Mouse (Mus musculus): ENCODE results near the gene Gnas. TPM values are rescaled to one million over a fixed set of nuclear protein-coding genes. Genes with fewer than 3 reads are reported as not detected.

Gene Gnas
- polyA plus RNA-seq, 1 experiment = 1,078 TPM

- no peak overlapping the region for H3K4me3 ChIP-seq (ENCODE audit: insufficient read depth, poor library complexity, severe bottlenecking)
- H3ac ChIP-seq (ENCODE audit: control insufficient read depth, insufficient read length, low read depth) = no peak overlapping the region
- TF ChIP-seq CEBPB (IDR thresholded peaks at IDR 0.05; ENCODE audit: low read depth) (no peak), MYOG (IDR thresholded peaks at IDR 0.05; ENCODE audit: control insufficient read depth, extremely low read depth, insufficient read length) (no peak), CTCF (IDR thresholded peaks at IDR 0.05; ENCODE audit: control insufficient read depth, insufficient read depth, insufficient read length) (no peak), MAX (IDR thresholded peaks at IDR 0.05) (no peak), USF1 (IDR thresholded peaks at IDR 0.05; ENCODE audit: low read depth) (no peak), MYOD1 (IDR thresholded peaks at IDR 0.05; ENCODE audit: control insufficient read depth, insufficient read length, low read depth) (no peak), FOSL1 (IDR thresholded peaks at IDR 0.05; ENCODE audit: insufficient read depth, low read length, poor library complexity, severe bottlenecking) (no peak)
- H3K36me3 ChIP-seq (ENCODE audit: control insufficient read depth, insufficient read depth) = peaks cover 9% of the 10 kb centered on the region
- H3K27me3 ChIP-seq (ENCODE audit: control insufficient read depth, insufficient read depth, insufficient read length) = peaks cover 3% of the 10 kb centered on the region
- H3K79me2 ChIP-seq (ENCODE audit: control insufficient read depth, insufficient read depth) = peaks cover 54% of the 10 kb centered on the region
- peaks cover 34% of the 10 kb centered on the region for H3K79me3 ChIP-seq (ENCODE audit: low read depth)
Measured at GRCm38 (mm10) chr2:174285921-174286470, 1.9 kb downstream of the Gnas start.

- no peak overlapping the region for H3K4me3 ChIP-seq (ENCODE audit: insufficient read depth, poor library complexity, severe bottlenecking)
- H3ac ChIP-seq (ENCODE audit: control insufficient read depth, insufficient read length, low read depth) = no peak overlapping the region
- peaks cover 9% of the 10 kb centered on the region for H3K36me3 ChIP-seq (ENCODE audit: control insufficient read depth, insufficient read depth)
- H3K79me3 ChIP-seq (ENCODE audit: low read depth) = peaks cover 50% of the 10 kb centered on the region
- no peak for TF ChIP-seq MYOD1 (IDR thresholded peaks at IDR 0.05; ENCODE audit: control insufficient read depth, insufficient read length, low read depth)
- no peak for TF ChIP-seq MYOG (IDR thresholded peaks at IDR 0.05; ENCODE audit: control insufficient read depth, extremely low read depth, insufficient read length)
- no peak for TF ChIP-seq MAX (IDR thresholded peaks at IDR 0.05)
- TF ChIP-seq CEBPB (IDR thresholded peaks at IDR 0.05; ENCODE audit: low read depth) = no peak
- no peak for TF ChIP-seq USF1 (IDR thresholded peaks at IDR 0.05; ENCODE audit: low read depth)
- TF ChIP-seq FOSL1 (IDR thresholded peaks at IDR 0.05; ENCODE audit: insufficient read depth, low read length, poor library complexity, severe bottlenecking) = no peak
- no peak for TF ChIP-seq CTCF (IDR thresholded peaks at IDR 0.05; ENCODE audit: control insufficient read depth, insufficient read depth, insufficient read length)
- peaks cover 3% of the 10 kb centered on the region for H3K27me3 ChIP-seq (ENCODE audit: control insufficient read depth, insufficient read depth, insufficient read length)
- peaks cover 73% of the 10 kb centered on the region for H3K79me2 ChIP-seq (ENCODE audit: control insufficient read depth, insufficient read depth)
Measured at GRCm38 (mm10) chr2:174287921-174288320, 3.8 kb downstream of the Gnas start.

DNA sequence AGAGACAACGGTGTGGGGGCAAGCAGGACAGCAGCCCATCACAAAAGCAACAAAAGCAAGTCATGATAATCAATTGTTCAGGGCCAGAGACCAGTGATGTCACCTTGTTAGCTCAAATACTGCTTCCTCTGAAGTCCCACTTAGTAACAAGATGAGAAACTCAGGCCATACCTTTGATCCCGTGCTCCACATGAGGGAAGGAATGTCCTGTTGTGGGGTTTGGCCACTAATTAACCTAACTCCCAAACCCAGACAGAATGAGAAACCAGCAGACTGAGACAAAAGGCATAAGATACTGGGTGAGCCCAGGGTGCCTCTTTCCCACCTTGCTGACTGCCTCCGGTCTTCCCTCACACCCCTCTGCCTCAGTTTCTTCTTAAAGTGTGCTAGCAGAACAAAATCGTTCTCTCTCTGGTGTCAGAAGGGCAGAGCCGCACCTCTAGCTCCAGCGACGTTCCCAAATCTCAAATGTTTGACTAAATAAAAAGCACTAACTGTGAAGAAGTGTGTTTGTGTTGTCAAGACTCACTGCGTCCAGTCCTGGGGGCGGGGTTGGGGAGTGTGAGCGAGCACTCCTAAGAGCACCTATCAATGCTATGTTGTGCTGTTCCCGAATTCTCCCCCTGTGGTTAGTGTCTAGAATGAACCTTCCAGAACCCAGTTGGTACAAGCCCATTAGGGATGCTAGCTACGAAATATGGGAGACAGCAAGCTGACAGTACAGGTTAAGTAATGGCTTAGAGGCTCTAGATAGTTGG is 4.7 kb downstream of the Gnas start:
- H3K36me3 ChIP-seq (ENCODE audit: control insufficient read depth, insufficient read depth) = peaks cover 9% of the 10 kb centered on the region
- H3K27me3 ChIP-seq (ENCODE audit: control insufficient read depth, insufficient read depth, insufficient read length) = peaks cover 3% of the 10 kb centered on the region
- peaks cover 58% of the 10 kb centered on the region for H3K79me3 ChIP-seq (ENCODE audit: low read depth)
- no peak for TF ChIP-seq USF1 (IDR thresholded peaks at IDR 0.05; ENCODE audit: low read depth)
- no peak for TF ChIP-seq MYOG (IDR thresholded peaks at IDR 0.05; ENCODE audit: control insufficient read depth, extremely low read depth, insufficient read length)
- TF ChIP-seq FOSL1 (IDR thresholded peaks at IDR 0.05; ENCODE audit: insufficient read depth, low read length, poor library complexity, severe bottlenecking) = no peak
- no peak for TF ChIP-seq MYOD1 (IDR thresholded peaks at IDR 0.05; ENCODE audit: control insufficient read depth, insufficient read length, low read depth)
- no peak for TF ChIP-seq MAX (IDR thresholded peaks at IDR 0.05)
- TF ChIP-seq CTCF (IDR thresholded peaks at IDR 0.05; ENCODE audit: control insufficient read depth, insufficient read depth, insufficient read length) = no peak
- TF ChIP-seq CEBPB (IDR thresholded peaks at IDR 0.05; ENCODE audit: low read depth) = no peak
- no peak overlapping the region for H3K4me3 ChIP-seq (ENCODE audit: insufficient read depth, poor library complexity, severe bottlenecking)
- no peak overlapping the region for H3ac ChIP-seq (ENCODE audit: control insufficient read depth, insufficient read length, low read depth)
- H3K79me2 ChIP-seq (ENCODE audit: control insufficient read depth, insufficient read depth) = peaks cover 82% of the 10 kb centered on the region

GRCm38 (mm10) chr2:174291029-174291661 is 7.0 kb downstream of the Gnas start:
- Histone ChIP-seq H3K79me2 (ENCODE audit: control insufficient read depth, insufficient read depth) (peaks cover 90% of the 10 kb centered on the region), H3K4me3 (ENCODE audit: insufficient read depth, poor library complexity, severe bottlenecking) (no peak overlapping the region), H3ac (ENCODE audit: control insufficient read depth, insufficient read length, low read depth) (no peak overlapping the region), H3K27me3 (ENCODE audit: control insufficient read depth, insufficient read depth, insufficient read length) (peaks cover 3% of the 10 kb centered on the region), H3K36me3 (ENCODE audit: control insufficient read depth, insufficient read depth) (no peaks in the 10 kb centered on the region), H3K79me3 (ENCODE audit: low read depth) (peaks cover 70% of the 10 kb centered on the region)
- TF ChIP-seq MYOD1 (IDR thresholded peaks at IDR 0.05; ENCODE audit: control insufficient read depth, insufficient read length, low read depth) = no peak
- TF ChIP-seq CEBPB (IDR thresholded peaks at IDR 0.05; ENCODE audit: low read depth) = no peak
- no peak for TF ChIP-seq MYOG (IDR thresholded peaks at IDR 0.05; ENCODE audit: control insufficient read depth, extremely low read depth, insufficient read length)
- TF ChIP-seq USF1 (IDR thresholded peaks at IDR 0.05; ENCODE audit: low read depth) = no peak
- no peak for TF ChIP-seq MAX (IDR thresholded peaks at IDR 0.05)
- TF ChIP-seq FOSL1 (IDR thresholded peaks at IDR 0.05; ENCODE audit: insufficient read depth, low read length, poor library complexity, severe bottlenecking) = no peak

DNA sequence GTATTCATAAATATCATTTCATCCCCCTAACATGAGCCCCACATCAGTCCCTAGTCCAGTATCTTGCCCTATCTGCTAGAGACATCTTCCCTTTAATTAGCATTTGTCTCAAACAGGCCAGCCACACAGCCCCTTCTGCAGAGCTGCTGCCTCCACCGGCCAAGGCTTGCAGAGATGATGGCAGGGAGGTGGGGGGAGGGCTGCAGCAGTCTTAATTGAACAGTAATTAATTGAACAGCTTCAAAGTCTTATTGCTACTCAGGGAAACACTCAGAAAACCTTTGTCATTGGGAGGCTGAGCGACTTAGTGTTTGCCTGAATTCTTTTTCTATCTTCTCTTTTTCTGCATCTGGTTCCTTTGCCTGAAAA is 7.5 kb downstream of the Gnas start:
- TF ChIP-seq CTCF (IDR thresholded peaks at IDR 0.05; ENCODE audit: control insufficient read depth, insufficient read depth, insufficient read length) (no peak), FOSL1 (IDR thresholded peaks at IDR 0.05; ENCODE audit: insufficient read depth, low read length, poor library complexity, severe bottlenecking) (no peak), MAX (IDR thresholded peaks at IDR 0.05) (no peak), MYOD1 (IDR thresholded peaks at IDR 0.05; ENCODE audit: control insufficient read depth, insufficient read length, low read depth) (no peak), CEBPB (IDR thresholded peaks at IDR 0.05; ENCODE audit: low read depth) (no peak), USF1 (IDR thresholded peaks at IDR 0.05; ENCODE audit: low read depth) (no peak), MYOG (IDR thresholded peaks at IDR 0.05; ENCODE audit: control insufficient read depth, extremely low read depth, insufficient read length) (no peak)
- H3K79me2 ChIP-seq (ENCODE audit: control insufficient read depth, insufficient read depth) = peaks cover 85% of the 10 kb centered on the region
- H3K27me3 ChIP-seq (ENCODE audit: control insufficient read depth, insufficient read depth, insufficient read length) = peaks cover 3% of the 10 kb centered on the region
- H3K36me3 ChIP-seq (ENCODE audit: control insufficient read depth, insufficient read depth) = no peaks in the 10 kb centered on the region
- H3K4me3 ChIP-seq (ENCODE audit: insufficient read depth, poor library complexity, severe bottlenecking) = no peak overlapping the region
- H3K79me3 ChIP-seq (ENCODE audit: low read depth) = peaks cover 70% of the 10 kb centered on the region
- H3ac ChIP-seq (ENCODE audit: control insufficient read depth, insufficient read length, low read depth) = no peak overlapping the region
